Mouse (Mus musculus) ES-Bruce4 (cell line): ENCODE results near the gene Tex2.

Experiments used
- CTCF ChIP-seq: IDR thresholded peaks from one replicate; pipeline ENCODE4 v1.8.1; 2011; ENCODE audit warnings: low read depth, low read length
- EP300 ChIP-seq: IDR thresholded peaks from 2 replicates; pipeline ENCODE4 v1.6.1; 2011; ENCODE audit warnings: low read depth, low read length; ENCODE audit not compliant: insufficient read depth
- POLR2A ChIP-seq: IDR thresholded peaks from one replicate; pipeline ENCODE4 v1.8.1; 2011; ENCODE audit warnings: low read length; ENCODE audit not compliant: insufficient read depth

GRCm38 (mm10) chr11:106512006-106512390 is 101.2 kb downstream of the Tex2 start:
- no peak for TF ChIP-seq POLR2A
- no peak for TF ChIP-seq CTCF
- no peak for TF ChIP-seq EP300
